Mouse (Mus musculus) T-helper 2 cell (primary cell): ENCODE data around the gene Cmss1.

ENCODE experiments used
- in situ Hi-C: fragments of 300-600 bp; cut with MboI, MseI; formaldehyde crosslinking; loops from one replicate; pipeline ENCODE4 v1.15.1; 2025; ENCODE audit warnings: high pct_unique_total_duplicates

The Cmss1 gene

DNA sequence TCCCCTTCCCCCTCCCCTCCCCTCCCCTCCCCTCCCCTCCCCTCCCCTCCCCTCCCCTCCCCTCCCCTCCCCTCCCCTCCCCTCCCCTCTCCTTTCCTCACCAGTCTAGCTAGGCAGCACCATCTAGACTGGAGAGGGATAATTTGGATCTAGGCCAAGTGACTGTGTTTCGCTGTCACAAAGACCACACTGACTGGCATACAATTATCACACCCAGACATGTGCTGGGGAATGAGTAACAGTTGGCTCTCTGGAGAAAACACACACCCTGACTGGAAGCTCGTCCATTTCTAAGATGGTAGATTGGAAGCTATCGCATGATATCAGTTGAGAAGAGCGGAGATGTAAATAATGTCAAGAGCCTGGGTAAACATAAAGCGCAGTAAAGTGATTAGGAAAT lies 126.9 kb downstream of the Cmss1 start:
- in situ Hi-C loops = no loop called here

DNA sequence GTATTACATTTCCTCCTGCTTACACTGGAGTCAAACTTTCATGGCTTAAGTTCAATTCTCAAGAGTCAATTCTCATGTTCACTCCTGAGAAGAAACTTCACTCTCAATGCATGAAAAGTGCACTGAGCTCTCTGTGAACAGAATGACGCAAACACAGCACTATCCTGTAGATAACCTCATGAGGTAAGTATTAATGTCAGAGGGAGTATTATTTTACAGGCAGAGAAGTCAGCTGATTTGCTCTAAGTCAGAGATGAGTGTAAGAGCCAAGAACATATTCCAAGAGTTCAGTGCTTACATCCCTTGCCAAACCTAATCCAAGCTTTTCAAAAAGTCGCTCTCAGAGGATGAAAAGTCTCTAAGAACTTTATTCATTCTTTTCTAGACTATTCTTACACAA lies 128.2 kb downstream of the Cmss1 start:
- in situ Hi-C loops = no loop called here

DNA sequence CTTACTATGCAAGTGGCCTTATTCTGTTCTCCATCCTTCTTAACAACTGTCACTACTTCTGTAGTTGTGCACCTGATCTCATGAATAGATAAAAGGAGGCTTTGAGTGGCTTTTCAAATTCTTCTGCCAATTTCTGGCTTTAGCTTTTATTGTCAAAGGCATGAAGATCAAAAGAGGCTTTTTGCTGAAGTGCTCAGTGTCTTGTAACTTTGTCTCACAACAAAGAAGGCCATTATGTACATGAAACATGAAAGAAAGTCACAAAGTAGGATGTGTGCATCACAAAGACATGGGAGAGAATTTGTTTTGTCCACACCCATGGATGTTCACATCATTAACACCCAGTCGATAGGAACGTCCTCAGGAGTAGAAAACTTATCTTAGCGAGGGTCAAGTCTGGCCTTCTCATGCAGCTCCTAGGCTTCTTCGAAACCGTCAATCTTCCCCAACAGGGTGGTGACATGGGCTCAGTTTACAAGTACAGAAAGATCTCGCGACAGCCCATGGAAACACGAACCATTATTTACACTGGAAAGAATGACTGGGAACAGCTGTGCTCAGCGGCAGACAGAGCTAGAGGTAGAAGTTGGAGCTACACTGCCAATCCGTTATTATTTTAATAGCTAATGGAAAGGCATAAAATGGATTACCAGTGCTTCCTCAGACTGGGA lies 133.1 kb downstream of the Cmss1 start:
- in situ Hi-C loops = no loop called here

DNA sequence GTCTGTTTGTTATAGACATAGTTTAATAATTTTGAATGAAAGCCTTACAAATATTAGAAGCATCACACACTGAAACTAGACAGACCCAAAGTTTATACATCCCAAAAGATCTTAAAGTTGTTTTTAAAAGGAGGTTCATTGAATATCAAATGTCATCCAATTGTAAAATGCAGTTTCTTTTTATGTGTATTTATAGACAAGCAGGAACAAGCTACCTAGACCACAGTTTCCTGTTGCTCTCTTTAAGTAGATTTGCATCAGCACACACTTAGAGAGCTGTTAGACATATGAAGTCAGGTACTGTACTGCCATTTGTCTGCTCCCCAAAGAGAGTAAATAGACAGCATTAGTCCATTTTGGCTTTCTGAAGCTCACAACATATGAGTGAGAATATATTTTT lies 135.6 kb downstream of the Cmss1 start:
- in situ Hi-C loops = no loop called here

DNA sequence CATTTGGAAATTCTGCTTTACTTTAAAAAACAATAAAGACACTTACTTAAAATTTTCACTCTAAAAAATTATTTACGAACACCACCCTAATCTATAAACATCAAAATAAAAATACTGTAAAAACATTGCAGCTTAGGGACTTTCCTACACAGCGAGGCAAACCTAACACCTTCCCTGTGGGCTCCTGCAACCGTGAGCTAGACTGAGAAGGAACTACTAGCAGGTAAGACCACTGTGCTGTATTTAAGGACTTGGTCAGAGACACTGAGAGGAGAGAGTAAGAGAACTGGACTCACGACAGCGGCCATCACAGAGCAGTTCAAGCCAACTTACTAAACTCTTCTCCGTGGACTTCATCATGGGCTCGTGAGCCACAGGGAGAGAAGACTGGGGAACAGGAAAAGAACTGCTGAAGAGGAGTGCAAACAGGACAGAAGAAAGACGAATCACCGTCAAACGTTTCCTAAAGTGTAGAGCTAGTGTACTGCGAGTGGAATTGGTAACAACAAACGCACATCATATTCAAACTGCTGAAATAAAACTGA lies 136.3 kb downstream of the Cmss1 start:
- in situ Hi-C loops = no loop called here

DNA sequence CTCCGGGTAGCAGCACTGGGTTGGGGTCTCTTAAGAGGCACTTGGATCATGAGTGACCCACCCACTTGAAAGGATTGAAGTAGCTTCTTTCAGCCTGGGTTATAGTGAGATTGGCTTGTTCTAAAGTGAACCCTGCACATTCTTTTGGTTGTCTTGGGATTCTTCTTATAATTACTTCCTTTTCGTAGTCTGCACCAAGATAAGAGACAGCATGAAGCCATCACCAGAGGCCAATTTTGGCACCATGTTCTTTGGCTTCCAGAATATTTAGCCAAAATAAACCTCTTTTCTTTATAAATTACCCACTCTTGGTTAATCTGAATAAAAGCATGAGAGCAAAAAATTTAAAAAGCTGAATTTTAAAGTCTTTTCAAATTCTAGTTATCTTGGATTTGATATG lies 136.8 kb downstream of the Cmss1 start:
- in situ Hi-C loops = no loop called here

DNA sequence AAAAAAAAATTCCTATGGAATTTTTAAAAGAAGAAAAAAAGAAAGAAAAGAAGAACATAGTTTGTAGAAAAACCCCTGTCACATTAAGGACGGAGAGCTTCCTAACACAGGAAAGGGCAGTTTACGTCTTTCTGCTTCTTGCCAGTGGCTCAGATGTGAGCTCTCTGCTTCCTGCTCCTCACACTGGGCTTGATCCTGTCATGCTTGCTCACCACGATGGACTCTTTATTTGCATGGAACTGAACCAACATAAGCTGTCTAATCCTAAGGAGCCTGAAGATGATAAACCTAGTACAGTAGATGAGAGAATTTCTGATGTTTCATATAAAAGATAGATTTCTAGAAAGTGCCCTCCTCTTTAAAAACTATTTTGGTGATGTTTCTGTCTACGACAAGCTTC lies 137.4 kb downstream of the Cmss1 start:
- in situ Hi-C loops = no loop called here

DNA sequence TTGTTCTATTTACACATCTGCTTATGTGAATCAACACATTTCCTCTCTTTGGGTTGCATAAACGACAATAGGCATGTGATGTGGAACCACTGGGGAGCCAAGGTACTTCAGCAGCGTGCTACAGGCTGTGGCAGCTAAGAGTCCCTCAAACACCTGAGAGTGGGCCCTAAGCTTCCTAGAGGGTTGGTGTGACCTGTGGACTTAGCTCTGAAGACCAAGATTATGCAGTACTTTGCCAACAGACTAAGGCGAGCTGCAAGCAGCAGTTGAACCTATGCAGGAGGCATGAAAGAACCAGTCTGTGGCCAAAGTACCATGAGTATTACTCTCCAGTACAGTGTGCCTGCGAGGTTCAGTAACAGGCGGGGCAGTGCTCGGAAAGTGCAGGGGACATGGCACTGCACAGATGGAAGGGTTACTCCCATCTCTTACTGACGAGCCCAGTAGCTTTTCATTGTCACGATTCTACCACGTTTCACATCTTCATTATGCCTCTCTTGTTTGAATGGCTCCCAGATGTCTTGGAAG lies 141.2 kb downstream of the Cmss1 start:
- in situ Hi-C loops = no loop called here

DNA sequence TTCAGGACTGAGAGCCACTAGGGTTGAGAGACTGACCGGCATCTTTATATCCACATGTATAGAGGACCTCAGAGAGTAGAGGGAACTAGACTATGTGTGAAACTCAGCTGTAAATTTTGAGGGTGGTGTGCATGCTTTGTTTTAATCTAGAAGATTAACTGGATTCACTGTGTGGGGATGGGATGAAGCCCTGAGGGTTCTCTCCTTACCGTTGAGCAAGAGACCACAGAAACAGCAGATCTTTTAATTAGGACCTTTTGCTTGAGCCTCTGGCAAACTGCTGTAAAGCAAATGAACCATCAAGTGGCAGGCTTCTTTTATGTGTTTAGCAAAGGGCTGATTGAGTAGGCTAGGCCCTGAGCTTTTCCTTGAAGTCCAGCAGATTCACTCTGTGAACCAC lies 150.7 kb downstream of the Cmss1 start:
- in situ Hi-C loops = no loop called here

DNA sequence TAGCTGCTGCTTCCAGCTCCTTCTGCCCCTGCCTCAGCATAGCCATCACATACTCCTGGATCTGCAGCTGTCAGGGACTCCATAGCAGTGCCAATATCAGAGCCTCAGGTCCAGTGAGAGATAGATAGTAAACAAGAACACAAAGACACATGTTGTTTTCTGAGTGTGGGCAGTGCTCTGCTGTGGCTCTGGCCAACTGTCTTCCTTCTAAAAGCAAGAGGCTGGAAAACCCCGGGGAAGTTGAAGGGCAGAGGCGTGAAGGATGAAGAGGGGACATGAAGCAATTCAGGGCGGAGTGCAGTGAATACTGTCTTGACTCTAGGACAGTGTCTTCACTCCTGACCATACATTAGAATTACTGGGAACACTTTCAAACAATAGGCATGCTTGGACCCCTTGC lies 151.1 kb downstream of the Cmss1 start:
- in situ Hi-C loops = no loop called here

DNA sequence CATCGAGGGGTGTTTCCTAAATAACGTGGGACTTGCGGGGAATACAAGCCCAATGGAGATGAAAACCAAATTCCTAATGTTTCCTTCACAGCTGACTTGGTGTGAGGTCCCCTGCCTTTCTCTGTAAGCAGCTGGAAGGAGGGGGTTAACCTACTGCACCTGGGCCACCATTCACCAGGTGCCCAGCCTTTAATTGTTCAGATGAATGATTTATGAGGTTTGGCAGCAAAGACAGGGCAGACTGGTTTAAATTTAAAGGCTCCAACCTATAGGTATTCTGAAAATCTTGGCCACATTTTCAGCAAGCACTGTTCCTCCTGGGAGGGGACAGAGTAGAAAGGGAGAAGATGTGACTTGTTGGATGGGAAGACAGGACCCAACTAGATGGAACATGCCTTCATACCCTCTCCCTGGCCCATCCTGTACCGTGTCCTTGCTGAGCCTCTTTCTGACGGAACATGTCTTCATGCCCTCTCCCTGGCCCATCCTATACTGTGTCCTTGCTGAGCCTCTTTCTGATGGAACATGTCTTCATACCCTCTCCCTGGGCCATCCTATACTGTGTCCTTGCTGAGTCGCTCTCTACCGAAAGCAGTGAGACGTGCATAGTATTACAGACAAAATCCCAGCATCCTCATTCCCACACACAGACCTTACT lies 152.4 kb downstream of the Cmss1 start:
- in situ Hi-C loops = no loop called here

DNA sequence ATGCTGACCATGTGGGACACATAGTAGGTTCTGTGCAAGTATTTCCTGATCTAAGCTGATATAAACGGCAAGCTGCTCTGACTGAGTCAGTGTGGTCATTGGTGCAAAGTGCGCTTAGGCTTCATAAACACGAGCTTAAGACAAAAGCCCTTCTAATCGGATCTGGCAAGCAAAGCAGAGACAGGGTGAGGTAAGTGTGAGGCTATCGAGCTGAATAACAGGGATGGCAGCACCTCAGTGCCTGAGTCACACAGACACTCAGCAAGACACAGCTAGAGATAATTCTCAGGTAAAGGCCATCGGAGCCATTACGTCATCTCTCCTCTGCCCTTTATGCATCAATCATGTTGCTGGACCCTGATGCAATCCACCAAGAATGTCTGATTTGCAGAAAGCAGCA lies 153.7 kb downstream of the Cmss1 start:
- in situ Hi-C loops = no loop called here

DNA sequence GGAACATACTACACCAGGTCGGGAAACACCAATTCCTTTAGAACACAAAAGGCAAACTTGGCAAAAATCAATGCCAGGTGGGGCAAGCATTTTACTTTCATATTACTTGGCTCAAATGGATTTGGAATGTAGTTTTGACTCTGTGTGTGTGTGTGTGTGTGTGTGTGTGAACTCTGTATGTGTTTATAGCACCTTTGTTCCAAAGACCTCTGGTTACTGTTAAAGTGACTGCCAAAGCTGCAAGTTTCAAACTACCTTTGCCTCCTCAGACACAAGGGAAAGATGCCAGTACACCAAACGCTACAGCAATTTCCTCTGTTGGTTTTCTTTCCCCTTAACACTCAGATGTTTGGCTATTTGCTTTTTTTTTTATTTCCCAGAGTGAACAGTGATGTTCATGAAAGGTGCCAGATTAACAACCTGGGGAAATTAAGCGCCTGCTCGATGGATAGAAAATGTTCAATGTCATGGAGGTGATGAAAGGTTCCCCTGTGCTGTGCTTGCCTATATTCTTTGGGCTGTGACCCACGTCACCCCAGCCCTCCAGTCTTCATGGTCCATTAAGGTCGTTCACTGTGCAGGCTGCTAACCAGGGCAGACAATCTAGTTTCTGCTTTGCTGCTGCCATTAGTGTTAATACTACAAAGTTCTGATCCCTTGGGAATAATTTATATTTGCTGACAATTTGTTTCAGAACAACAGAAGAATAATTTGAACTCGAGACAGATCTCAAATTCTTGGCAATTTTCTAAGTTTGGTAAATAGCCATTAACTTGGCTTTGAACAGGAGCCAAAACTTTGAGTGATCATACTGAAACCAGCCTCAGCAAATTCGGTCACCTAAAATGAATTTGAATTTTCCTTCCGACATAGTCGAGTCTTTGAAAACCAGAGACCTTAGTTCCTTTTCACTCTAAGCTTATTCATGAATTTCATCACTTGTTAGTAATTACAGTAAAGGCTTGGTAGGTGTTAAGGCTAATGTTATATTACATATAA lies 161.3 kb downstream of the Cmss1 start:
- in situ Hi-C loops = no loop called here

DNA sequence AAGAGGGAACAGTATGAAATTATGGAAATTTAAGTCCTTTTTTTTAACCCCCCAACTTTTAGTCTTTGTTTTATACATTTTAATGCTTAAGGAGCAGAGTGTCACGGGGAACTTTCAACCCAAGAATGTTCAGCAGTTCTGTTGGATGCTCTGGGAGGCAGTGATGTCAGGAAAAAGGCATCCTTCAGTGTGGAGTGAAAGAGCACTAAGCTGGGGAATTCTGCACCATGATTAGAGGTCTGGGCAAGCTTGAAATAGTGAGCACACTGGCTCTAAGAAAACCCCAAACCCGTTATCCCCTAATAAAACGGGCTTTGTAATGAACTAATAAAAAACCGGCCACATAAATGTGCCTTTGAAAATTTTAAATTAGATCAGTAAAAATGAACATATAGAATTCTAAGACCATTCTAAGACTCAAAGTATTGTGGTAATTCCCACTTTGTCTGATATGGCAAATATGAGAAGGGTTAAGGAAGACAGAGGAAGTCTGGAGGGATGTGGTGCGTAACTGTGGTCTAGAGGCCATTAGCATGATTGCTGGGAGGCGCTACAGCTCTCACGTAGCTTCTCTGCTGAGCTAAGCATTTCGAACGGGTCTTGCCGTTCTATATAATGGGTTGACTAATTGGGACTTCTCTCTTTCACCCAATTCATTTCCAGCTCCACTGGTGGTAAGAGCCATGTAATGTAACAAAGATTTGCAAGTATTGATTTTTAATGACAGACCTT lies 165.8 kb downstream of the Cmss1 start:
- in situ Hi-C loops = no loop called here

DNA sequence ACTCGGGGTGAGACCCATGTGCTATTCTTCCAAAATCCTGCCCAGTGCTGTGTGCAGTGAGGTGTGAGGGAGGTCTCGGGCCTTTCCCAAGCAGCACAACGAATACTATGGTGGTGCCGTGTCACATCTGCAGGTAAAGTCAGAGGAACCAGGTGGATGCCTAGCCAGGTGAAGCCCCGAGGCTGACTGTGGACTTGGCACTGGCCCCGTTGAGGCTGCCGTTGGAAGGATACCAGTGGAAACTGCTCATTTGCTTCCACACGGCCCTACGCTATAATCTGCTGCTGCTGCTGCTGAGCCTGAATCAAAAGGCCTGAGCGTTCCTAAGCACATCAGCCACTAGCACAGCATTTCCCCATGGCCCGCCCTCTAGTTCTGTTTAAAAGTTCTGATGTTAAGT lies 167.5 kb downstream of the Cmss1 start:
- in situ Hi-C loops = no loop called here

DNA sequence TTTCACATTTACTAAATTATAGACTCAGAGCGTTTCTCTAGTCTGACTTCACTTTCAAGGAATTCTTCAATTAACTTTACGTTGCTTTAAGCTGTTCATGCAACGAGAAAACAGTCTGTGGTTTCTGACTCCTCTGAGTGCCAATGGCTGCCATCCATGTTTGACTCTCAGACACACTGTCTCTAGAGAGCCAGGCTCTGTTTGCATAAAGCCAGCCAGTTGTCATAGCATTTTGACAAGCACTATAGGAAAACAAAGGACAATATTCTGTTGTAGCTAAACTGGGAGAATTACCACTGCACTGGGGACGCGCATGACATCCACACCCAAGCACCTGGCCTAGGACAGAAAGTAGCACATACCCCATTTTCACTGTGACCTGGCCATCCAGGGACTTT lies 168.4 kb downstream of the Cmss1 start:
- in situ Hi-C loops = no loop called here

DNA sequence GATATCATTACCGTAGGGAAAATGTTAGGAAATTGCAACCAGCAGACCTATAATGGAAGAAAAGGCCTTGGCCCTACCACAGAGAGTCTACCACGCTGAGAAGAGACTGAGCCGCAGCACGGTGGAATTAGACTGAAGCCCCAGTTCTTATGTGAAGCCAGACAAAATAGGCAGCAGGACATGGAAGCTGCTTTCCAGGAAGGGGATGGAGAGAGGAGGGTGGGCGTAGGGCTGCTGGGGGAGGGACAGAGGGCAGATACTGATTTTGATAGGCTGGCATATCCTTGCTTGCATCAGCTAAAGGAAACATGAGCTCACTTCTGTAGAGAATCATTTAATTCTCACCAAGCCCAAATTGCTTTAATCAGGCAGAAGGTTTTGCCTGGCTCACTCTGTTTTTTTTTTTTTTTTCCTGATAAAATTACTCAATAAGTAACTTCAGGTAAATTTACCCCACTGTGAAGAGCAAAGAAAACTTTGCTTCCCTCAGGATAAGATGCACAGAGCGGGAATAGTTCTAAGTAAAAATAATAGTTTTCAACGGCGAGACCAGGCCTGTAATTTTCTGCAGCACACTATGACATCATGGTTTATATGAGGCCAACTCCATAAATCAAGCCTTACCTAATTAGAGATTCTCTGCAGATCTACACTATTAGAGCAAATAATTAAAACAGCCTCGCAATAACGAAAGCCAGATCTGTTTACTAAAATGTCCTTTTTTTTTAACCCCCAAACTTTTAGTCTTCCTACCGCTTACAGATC lies 169.0 kb downstream of the Cmss1 start:
- in situ Hi-C loops = no loop called here

DNA sequence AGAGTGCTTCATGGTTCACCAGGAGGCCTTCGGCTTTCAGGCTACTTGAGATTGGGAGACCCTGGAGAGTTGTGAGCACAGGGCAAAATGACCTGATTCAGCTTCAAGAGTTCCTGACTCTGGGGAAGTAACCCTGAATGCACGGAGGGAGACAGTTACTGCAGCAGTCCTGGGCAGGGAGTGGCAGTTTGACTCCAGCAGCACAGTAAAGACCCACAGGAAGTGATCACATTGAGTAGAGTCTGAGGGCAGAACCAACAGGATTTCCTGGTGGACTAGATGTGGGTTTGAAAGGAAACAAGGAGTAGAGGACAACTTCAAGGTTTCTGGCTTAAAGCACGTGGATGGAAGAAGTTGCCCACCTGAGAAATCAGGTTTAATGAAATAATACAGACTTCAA lies 172.0 kb downstream of the Cmss1 start:
- in situ Hi-C loops = no loop called here

DNA sequence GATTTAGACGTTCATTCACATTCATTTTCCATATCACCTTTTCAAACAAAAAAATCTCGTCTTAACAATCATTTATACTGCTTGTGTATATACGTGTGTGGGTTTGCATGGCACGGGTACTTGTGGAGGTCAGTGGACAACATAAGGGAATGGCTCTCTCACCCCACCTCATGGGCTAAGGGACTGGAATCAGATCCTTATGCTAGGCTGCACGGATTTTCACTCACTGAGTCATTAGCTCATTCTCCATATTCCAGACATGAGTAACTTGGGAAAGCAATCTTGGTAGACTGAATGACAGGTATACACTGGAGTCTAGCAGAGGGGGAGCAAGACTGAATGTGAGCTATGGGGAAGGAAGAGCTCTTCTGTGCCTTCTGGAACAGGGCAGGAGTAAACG lies 173.0 kb downstream of the Cmss1 start:
- in situ Hi-C loops = no loop called here

DNA sequence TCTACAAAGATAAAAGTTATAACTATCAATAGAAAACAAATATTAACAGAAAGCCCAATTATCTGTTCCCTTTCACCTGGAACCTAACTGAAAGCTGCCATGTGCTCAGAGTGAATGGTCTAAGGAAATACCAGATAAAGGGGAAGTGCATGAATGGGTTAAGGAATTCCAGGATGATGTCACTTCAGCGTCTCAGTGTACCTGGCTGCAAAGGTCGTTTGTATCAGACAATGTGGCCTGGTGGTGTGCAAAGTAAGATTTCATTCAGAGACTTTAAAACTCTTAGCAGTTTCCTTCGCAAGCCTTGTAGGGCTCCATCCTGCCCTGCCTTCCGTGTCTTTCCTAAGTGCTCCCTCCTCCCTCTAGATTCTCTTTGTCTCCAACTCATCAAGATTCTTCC lies 173.5 kb downstream of the Cmss1 start:
- in situ Hi-C loops = no loop called here

DNA sequence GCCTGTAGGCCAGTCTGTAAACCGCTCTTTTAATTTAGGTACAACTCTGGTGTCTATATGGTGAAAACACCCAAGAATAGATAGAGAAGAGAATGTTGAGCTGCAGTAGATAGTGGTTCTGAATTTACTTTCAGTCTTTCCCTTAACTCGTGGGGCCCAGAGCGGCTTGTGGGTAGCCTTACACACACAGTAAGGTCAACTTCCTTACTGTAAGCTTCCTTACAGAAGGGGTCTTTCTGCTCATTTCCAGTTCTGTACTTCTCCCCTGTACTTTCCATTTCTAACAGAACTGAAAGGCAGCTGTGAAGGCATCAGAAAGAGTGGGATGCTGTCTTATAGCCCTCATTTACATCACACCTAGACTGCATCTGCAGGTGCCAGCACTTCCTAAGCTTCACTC lies 175.4 kb downstream of the Cmss1 start:
- in situ Hi-C loops = no loop called here
